Mouse (Mus musculus): ENCODE data around the gene Gm20696. TPM values are rescaled to one million over a fixed set of nuclear protein-coding genes. Genes with fewer than 3 reads are reported as not detected.

The Gm20696 gene
- polyA plus RNA-seq, 1 experiment from 2014 or later, result 1.4 TPM

DNA sequence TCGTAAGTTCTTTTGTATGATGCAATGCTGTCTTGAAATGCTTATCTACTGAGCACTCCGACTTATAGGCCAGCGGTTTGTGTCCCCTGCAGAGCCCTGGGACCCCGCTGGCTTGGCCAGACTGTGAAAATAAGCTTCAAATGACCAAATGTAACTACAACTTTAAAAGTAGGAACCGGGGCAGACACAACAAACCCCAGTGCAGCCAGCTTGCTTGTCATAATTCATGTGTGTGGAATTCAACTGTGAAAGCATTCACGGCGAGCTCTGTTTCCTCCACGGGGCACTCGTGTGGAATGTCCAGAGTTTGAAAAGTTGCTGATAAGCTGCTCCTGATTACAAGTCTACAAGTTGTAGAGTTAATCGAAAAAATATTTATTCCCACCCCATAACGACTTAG is 215.1 kb downstream of the Gm20696 start:
- no peak for DNase-seq (ENCODE audit: low spot score)
- 0 out of 2 replicates have a peak, but pooled peaks cover 2% of the 10 kb centered on the region for H3K36me3 ChIP-seq (ENCODE audit: control insufficient read depth, insufficient read depth, low read length)
- H3K27me3 ChIP-seq (ENCODE audit: control insufficient read depth, insufficient read depth, low read length), result no peaks in the 10 kb centered on the region
- TF ChIP-seq EP300 (optimal IDR thresholded peaks at IDR 0.05), result no peak
- no peak for TF ChIP-seq CTCF (IDR thresholded peaks at IDR 0.05; ENCODE audit: low read depth)
- WGBS, result 18% methylated on average over 11 of the region's 11 CpGs
- H3K9ac ChIP-seq (ENCODE audit: low read length), result no peak overlapping the region
- peak overlapping the region; percentile 40; the same call in 1 of the 2 replicates for H3K27ac ChIP-seq (replicated peaks)
- H3K4me2 ChIP-seq (replicated peaks; ENCODE audit: low read depth), result no peak overlapping the region; the same call in 1 of the 2 replicates
- H3K9me3 ChIP-seq (ENCODE audit: control insufficient read depth, low read length), result no peaks in the 10 kb centered on the region
- peaks cover 6% of the 10 kb centered on the region; the same call in 1 of the 2 replicates for H3K4me1 ChIP-seq (replicated peaks; ENCODE audit: control insufficient read depth, insufficient read depth)
- ATAC-seq (ENCODE audit: low FRiP score, low TSS enrichment), result no peak
- no peak overlapping the region for H3K4me3 ChIP-seq (ENCODE audit: low read depth, low read length)

DNA sequence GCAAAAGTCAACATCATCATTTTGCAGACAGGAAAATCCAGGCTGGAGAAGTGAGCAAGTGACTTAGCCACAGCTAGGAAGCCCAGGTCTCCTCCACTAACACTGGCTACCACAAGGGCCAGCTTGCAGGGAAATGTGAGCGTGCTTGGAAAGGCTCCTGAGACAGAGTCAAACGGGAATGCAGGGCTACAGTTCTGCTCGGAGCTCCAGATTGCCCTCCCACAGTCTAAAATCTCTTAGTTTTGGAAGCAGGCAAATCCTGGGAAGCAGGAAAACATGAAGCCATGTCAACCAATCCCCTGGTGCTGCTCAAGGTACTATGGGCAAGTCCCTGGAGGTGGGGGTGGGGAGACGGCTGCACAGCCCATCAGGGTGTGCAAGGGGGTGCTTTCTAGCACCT is 219.2 kb downstream of the Gm20696 start:
- no peak overlapping the region for H3K27ac ChIP-seq (replicated peaks)
- no peak for ATAC-seq (ENCODE audit: low FRiP score, low TSS enrichment)
- no peaks in the 10 kb centered on the region for H3K9me3 ChIP-seq (ENCODE audit: control insufficient read depth, low read length)
- H3K4me2 ChIP-seq (replicated peaks; ENCODE audit: low read depth), result no peak overlapping the region
- no peaks in the 10 kb centered on the region for H3K27me3 ChIP-seq (ENCODE audit: control insufficient read depth, insufficient read depth, low read length)
- H3K9ac ChIP-seq (ENCODE audit: low read length), result no peak overlapping the region
- no peak for DNase-seq (ENCODE audit: low spot score)
- 86% methylated on average over 4 of the region's 4 CpGs for WGBS
- H3K4me3 ChIP-seq (ENCODE audit: low read depth, low read length), result no peak overlapping the region
- no peak for TF ChIP-seq EP300 (optimal IDR thresholded peaks at IDR 0.05)
- no peak for TF ChIP-seq CTCF (IDR thresholded peaks at IDR 0.05; ENCODE audit: low read depth)
- H3K36me3 ChIP-seq (ENCODE audit: control insufficient read depth, insufficient read depth, low read length), result 0 out of 2 replicates have a peak, but pooled peaks cover 2% of the 10 kb centered on the region
- H3K4me1 ChIP-seq (replicated peaks; ENCODE audit: control insufficient read depth, insufficient read depth), result peaks cover 6% of the 10 kb centered on the region; the same call in 1 of the 2 replicates

DNA sequence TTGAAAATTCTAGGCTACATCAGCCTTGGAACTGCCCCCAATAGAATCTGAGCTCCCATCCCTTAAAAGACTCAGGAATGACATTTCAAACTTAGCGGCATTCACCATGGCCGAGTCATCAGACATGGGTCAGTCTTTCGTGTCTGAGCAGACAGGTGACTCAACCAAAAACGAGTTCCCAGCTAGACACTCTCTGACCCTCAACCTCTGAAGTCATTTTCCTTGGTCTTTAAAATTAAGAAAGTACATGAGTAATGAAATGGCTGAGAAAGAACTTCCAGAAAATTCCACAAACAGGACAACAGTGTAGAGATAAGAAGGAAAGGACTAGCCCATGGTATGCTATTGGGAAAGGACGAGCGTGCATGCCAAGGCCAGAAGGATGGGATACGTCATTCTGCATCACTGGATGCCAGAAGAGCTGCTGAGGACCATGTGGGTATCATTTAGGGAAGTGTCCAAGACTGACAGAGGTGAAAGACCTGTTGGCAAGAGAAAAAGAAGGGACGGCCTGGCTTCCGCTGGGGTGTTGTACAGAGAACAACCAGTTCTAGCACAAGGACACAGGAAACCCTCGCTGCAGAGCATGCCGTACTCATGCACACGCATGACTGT is 219.7 kb downstream of the Gm20696 start:
- Histone ChIP-seq H3K9me3 (ENCODE audit: control insufficient read depth, low read length) (no peaks in the 10 kb centered on the region), H3K4me2 (replicated peaks; ENCODE audit: low read depth) (no peak overlapping the region), H3K36me3 (ENCODE audit: control insufficient read depth, insufficient read depth, low read length) (0 out of 2 replicates have a peak, but pooled peaks cover 2% of the 10 kb centered on the region), H3K27ac (replicated peaks) (no peak overlapping the region), H3K4me1 (replicated peaks; ENCODE audit: control insufficient read depth, insufficient read depth) (peaks cover 6% of the 10 kb centered on the region; the same call in 1 of the 2 replicates), H3K9ac (ENCODE audit: low read length) (no peak overlapping the region), H3K27me3 (ENCODE audit: control insufficient read depth, insufficient read depth, low read length) (no peaks in the 10 kb centered on the region), H3K4me3 (ENCODE audit: low read depth, low read length) (no peak overlapping the region)
- ATAC-seq (ENCODE audit: low FRiP score, low TSS enrichment) (no peak), DNase-seq (ENCODE audit: low spot score) (no peak)
- TF ChIP-seq CTCF (IDR thresholded peaks at IDR 0.05; ENCODE audit: low read depth) (no peak), EP300 (optimal IDR thresholded peaks at IDR 0.05) (no peak)
- 86% methylated on average over 12 of the region's 12 CpGs for WGBS

DNA sequence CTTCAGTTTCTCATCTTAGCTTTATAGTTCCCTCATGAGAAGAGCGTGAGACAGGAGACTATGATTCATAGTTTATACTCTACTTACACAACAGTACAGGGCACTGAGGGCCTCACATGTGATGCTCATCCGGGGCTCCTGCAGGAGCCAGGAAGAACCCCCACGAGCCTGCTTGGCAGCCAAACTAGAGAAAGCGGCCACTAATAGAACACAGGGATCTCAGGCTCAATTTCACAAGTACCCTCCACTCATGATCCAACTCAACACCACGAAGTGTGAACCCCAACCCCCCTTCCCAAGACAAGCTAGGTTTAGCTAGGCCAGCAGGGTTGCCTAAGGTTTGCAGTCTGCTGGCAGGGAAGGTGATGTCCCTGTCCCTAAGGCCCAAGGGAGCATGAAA is 223.1 kb downstream of the Gm20696 start:
- Histone ChIP-seq H3K36me3 (ENCODE audit: control insufficient read depth, insufficient read depth, low read length) (0 out of 2 replicates have a peak, but pooled peaks cover 2% of the 10 kb centered on the region), H3K4me3 (ENCODE audit: low read depth, low read length) (no peak overlapping the region), H3K4me2 (replicated peaks; ENCODE audit: low read depth) (no peak overlapping the region), H3K27me3 (ENCODE audit: control insufficient read depth, insufficient read depth, low read length) (no peaks in the 10 kb centered on the region), H3K9ac (ENCODE audit: low read length) (no peak overlapping the region), H3K4me1 (replicated peaks; ENCODE audit: control insufficient read depth, insufficient read depth) (0 out of 2 replicates have a peak, but pooled peaks cover 3% of the 10 kb centered on the region), H3K27ac (replicated peaks) (no peak overlapping the region), H3K9me3 (ENCODE audit: control insufficient read depth, low read length) (no peaks in the 10 kb centered on the region)
- 67% methylated on average over 5 of the region's 5 CpGs for WGBS
- DNase-seq (ENCODE audit: low spot score), result no peak
- TF ChIP-seq EP300 (optimal IDR thresholded peaks at IDR 0.05), result no peak
- no peak for TF ChIP-seq CTCF (IDR thresholded peaks at IDR 0.05; ENCODE audit: low read depth)
- ATAC-seq (ENCODE audit: low FRiP score, low TSS enrichment), result no peak

GRCm38 (mm10) chr6:99441100-99441499 is 225.5 kb downstream of the Gm20696 start:
- Histone ChIP-seq H3K4me2 (replicated peaks; ENCODE audit: low read depth) (no peak overlapping the region), H3K36me3 (ENCODE audit: control insufficient read depth, insufficient read depth, low read length) (no peaks in the 10 kb centered on the region), H3K27me3 (ENCODE audit: control insufficient read depth, insufficient read depth, low read length) (no peaks in the 10 kb centered on the region), H3K4me1 (replicated peaks; ENCODE audit: control insufficient read depth, insufficient read depth) (0 out of 2 replicates have a peak, but pooled peaks cover 3% of the 10 kb centered on the region), H3K4me3 (ENCODE audit: low read depth, low read length) (no peak overlapping the region), H3K9me3 (ENCODE audit: control insufficient read depth, low read length) (no peaks in the 10 kb centered on the region), H3K9ac (ENCODE audit: low read length) (no peak overlapping the region), H3K27ac (replicated peaks) (0 out of 2 replicates have a peak overlapping the region, but pooled peaks have one; percentile 40)
- WGBS, result 57% methylated on average over 7 of the region's 7 CpGs
- DNase-seq (ENCODE audit: low spot score) (no peak), ATAC-seq (ENCODE audit: low FRiP score, low TSS enrichment) (no peak)
- TF ChIP-seq EP300 (optimal IDR thresholded peaks at IDR 0.05) (no peak), CTCF (IDR thresholded peaks at IDR 0.05; ENCODE audit: low read depth) (no peak)

DNA sequence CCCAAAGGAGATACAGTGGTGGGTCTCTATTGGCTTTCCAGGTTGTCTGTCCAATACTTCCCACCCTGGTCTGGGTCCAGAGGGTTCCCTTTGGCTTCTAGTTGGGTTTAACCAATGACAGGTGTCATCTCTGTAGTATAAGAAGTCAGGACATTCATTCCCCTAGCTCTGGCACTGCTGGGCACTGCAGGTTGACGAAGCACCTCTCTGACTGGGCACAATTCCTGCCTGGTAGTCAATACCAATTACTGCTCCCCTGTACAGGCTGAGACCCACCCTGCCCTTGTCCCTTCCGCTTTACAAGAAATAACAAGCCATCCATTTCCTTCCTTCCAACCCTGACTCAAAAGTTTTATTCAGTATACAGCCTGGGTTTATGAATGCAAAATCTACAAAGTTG is 226.0 kb downstream of the Gm20696 start:
- Histone ChIP-seq H3K9me3 (ENCODE audit: control insufficient read depth, low read length) (no peaks in the 10 kb centered on the region), H3K9ac (ENCODE audit: low read length) (no peak overlapping the region), H3K36me3 (ENCODE audit: control insufficient read depth, insufficient read depth, low read length) (no peaks in the 10 kb centered on the region), H3K4me2 (replicated peaks; ENCODE audit: low read depth) (no peak overlapping the region), H3K27me3 (ENCODE audit: control insufficient read depth, insufficient read depth, low read length) (no peaks in the 10 kb centered on the region), H3K27ac (replicated peaks) (0 out of 2 replicates have a peak overlapping the region, but pooled peaks have one; percentile 40), H3K4me3 (ENCODE audit: low read depth, low read length) (no peak overlapping the region), H3K4me1 (replicated peaks; ENCODE audit: control insufficient read depth, insufficient read depth) (0 out of 2 replicates have a peak, but pooled peaks cover 3% of the 10 kb centered on the region)
- TF ChIP-seq CTCF (IDR thresholded peaks at IDR 0.05; ENCODE audit: low read depth), result no peak
- TF ChIP-seq EP300 (optimal IDR thresholded peaks at IDR 0.05), result no peak
- 75% methylated on average over 2 of the region's 2 CpGs for WGBS
- ATAC-seq (ENCODE audit: low FRiP score, low TSS enrichment), result no peak
- DNase-seq (ENCODE audit: low spot score), result no peak
